Mouse (Mus musculus): ENCODE measurements around the gene Mib2.

- no peak for TF ChIP-seq GATA1 (IDR thresholded peaks at IDR 0.05; ENCODE audit: low read length)
- no peak for TF ChIP-seq TAL1 (IDR thresholded peaks at IDR 0.05; ENCODE audit: low read length)
Measured at GRCm38 (mm10) chr4:155696261-155697255, 27.6 kb upstream of the Mib2 start.
